Mouse (Mus musculus) effector memory CD4-positive, alpha-beta T cell, adult 7 months (primary cell): Measurements from ENCODE around the gene Col4a6. TPM values are rescaled to one million over a fixed set of nuclear protein-coding genes. Genes with fewer than 3 reads are reported as not detected.

Source experiments
- polyA plus RNA-seq: library from polyadenylated mRNA; unstranded; fragments of 100-300 nt; shearing (Covaris generic); gene quantifications from one replicate; pipeline ENCODE4 v1.2.1, GENCODE M21; 2017

Gene Col4a6
- not detected for polyA plus RNA-seq

DNA sequence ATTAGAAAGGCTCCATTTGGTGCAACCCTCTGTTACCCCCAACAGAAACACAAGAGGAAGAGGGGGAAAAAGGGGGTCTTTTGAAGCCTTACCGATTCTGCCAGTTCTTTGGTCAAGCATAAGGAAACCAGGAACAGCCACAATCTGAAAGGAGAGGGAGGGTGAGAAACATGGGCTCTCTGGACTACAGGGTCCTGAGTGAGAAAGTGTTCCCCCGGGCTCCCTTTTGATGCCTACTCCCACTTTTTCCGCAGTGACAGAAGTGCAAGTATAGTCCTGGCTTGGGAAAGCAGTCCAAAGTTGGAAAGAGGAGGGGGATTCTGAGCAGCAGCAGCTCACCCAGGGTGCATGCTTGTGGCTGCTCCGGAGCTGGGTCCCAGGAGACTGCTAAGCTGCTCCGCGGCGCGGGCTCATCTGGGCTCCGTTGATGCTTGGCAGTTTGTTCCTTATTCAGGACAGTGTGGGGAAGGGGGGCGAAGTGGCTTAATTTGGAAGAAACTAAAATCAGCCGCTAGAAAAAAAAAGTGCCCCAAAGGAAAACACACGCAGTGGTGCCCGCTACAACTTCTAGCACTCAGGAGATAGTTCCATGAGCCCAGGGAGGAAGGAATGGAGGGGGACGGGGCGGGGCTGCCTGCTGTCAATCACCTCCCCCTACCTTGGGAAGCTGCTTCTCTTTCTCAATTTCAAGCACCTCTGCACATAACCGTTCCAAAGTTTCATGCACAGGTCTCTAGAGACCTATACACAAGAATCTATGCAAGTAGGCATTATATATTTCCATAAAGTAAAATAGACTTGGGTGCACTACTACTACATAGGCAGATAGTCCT, at the start of gene Col4a6:
Gene Col4a6, minus strand, starts transcription at position 607 of the 833 bp plus-strand sequence.

DNA sequence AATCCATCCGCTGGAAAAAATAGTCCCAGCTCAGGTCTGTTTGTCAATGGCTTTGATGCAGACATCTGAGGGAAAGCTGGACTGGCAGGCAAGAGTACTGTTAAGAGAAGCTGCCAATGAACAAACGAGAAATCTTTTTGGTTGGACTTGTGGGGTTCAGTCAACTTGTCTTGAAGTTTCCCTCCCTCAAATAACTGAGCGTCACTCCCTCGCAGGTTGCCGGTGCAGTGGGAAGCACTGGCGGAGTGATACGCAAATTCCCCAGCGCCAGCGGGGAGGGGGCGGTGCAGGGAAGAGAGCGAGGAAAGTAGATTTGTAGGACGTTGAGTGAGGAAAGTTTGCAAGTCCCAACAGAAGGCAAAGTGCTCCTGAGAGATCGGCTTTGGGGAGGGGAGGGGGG, 1.2 kb upstream of the Col4a6 start, which contains the start of gene Col4a5:
Gene Col4a5, plus strand, starts transcription at position 276 of the 400 bp plus-strand sequence.

Other genes starting within 250 kb of the Col4a6 start
- not detected for gene Col4a5, start 1.3 kb upstream of the Col4a6 start, polyA plus RNA-seq